Mouse (Mus musculus): ENCODE measurements around the gene Gpam. TPM values are rescaled to one million over a fixed set of nuclear protein-coding genes. Genes with fewer than 3 reads are reported as not detected.

The Gpam gene
- total RNA-seq, 2 experiments from 2014 or later, result 40.9 to 44.5 TPM

GRCm38 (mm10) chr19:55114825-55115395 lies 12.1 kb downstream of the Gpam start:
- no peak overlapping the region for H3K4me3 ChIP-seq
- no peak for TF ChIP-seq CTCF (conservative IDR thresholded peaks at IDR 0.05)
- no peak for DNase-seq (ENCODE audit: low spot score in 2 of 2)
- H3K27ac ChIP-seq, result no peak overlapping the region

DNA sequence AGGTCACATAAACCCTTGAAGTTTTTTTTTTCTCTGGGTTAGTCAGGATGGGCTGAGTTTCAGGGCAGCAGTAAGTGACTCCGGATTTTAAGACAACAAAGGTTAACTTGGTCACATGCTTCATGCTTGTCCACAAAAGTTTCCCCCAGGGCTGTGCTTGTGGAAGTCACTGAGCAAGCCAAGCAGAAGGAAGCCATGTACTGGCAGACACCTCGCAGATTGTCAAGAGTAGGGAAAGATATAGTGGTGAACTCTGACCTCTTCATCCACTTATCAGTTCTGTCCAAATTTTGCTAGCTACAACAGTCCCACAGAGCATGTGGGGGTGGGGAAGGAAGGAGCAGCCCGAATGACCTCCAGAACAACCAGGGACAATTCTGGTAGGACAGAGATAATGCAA lies 19.1 kb downstream of the Gpam start:
- H3K27ac ChIP-seq, result no peak overlapping the region
- no peak for TF ChIP-seq CTCF (conservative IDR thresholded peaks at IDR 0.05)
- no peak for DNase-seq (ENCODE audit: low spot score in 2 of 2)
- H3K4me3 ChIP-seq, result no peak overlapping the region

DNA sequence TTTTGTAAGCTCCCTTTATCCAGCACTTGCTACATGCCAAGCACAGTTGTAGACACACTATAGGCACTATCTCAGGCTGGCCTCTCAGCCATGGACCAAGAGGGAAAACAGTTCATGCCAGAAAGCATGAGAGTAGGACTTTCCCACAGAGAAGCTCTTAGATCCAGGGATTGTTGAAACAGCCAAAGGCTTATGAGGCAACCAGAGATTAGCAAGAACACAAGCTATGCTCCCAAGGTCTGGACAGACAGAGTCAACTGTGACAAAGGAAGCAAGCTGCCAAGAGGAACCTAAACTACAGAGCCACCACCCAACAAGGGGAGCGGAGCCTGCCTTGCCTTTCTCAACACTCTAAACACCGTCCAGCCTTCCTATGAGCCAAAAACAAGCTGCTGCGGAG lies 21.1 kb downstream of the Gpam start:
- no peak for TF ChIP-seq CTCF (conservative IDR thresholded peaks at IDR 0.05)
- Histone ChIP-seq H3K27ac (no peak overlapping the region), H3K4me3 (no peak overlapping the region)
- no peak for DNase-seq (ENCODE audit: low spot score in 2 of 2)

DNA sequence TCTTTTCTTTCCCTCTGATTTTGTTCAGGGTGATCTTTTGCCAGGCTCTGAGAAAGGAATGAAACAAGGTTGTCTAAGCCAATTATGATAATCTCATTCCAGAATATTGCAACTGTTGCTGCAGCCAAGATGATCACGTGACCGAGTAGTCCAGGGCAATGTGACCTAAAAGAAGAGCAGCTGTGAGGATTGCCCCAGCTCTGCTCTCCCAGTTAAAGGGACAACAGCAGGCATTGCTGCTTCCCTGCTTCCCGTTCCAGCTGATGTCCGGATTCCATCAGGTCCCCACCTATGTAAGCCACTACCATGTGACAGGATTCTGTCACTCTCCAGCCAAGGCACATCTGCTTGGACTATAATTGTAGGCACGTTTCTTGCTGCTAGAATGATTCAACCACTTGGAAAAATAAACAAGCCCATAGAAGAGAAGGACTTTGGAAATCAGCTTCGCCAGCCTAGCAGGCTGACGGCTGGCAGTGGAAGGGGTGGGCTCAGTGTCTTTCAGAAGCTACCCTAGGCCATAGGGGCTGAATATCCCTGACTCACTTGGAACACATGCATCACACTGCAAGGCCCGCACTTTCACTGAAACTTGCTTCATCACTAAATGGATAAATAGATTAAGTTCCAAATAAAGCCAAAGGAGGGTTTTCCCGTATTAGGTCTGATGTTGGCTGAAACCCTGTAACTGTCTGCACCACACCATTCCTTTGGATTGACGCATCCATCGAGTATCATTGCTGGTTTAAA lies 23.8 kb downstream of the Gpam start:
- no peak for TF ChIP-seq CTCF (conservative IDR thresholded peaks at IDR 0.05)
- DNase-seq (ENCODE audit: low spot score in 2 of 2), result peak in 1 of 2 experiments; percentile 62
- Histone ChIP-seq H3K4me3 (peak overlapping the region; percentile 96), H3K27ac (peak overlapping the region; percentile 96)

- no peak for DNase-seq (ENCODE audit: low spot score in 2 of 2)
- Histone ChIP-seq H3K27ac (peak overlapping the region; percentile 96), H3K4me3 (peak overlapping the region; percentile 96)
- no peak for TF ChIP-seq CTCF (conservative IDR thresholded peaks at IDR 0.05)
Observed at GRCm38 (mm10) chr19:55101659-55102058, 25.4 kb downstream of the Gpam start.

DNA sequence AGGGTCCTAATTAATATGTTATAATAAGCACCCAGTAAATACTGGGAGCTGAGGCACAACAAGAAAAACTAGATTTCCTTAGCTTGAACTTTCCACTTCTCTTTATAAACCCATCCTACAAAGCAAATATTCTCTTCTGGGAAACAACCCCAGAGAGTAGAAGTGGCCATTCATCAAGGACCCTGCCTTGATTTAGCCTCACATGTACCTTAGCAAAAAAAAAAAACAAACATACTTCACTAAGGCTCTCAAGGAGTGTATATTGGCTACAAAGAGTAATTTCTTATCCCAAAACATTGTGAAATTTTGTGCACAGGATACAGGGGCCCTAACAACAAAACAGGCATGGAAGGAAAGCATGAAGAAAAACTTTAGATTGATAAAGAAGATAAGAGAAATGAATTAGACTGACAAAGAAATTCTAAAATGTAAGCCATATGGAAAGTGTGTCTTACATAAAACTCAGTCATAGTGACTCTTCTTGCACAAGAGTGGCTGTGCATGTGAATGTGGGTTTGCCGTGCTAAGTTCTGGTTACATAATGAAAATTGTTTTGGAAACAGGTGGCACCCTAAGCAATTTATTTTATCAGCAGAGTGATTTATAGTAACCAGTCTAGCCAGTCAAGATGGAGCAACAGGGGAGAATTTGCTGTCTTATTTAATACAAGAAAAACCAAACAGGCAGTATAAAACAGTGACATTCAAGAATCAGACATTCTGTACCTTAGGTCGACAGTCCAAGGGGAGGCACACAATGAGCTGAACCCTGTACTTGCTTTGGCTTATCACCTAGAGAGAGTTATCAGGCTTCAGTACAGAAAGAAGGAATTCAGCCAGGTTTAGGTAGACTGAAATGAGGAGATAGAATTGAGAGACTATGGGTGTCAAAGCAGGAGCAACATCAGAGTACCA lies 26.6 kb downstream of the Gpam start:
- no peak for DNase-seq (ENCODE audit: low spot score in 2 of 2)
- peak overlapping the region; percentile 96 for H3K27ac ChIP-seq
- peak overlapping the region; percentile 96 for H3K4me3 ChIP-seq
- TF ChIP-seq CTCF (conservative IDR thresholded peaks at IDR 0.05), result no peak

DNA sequence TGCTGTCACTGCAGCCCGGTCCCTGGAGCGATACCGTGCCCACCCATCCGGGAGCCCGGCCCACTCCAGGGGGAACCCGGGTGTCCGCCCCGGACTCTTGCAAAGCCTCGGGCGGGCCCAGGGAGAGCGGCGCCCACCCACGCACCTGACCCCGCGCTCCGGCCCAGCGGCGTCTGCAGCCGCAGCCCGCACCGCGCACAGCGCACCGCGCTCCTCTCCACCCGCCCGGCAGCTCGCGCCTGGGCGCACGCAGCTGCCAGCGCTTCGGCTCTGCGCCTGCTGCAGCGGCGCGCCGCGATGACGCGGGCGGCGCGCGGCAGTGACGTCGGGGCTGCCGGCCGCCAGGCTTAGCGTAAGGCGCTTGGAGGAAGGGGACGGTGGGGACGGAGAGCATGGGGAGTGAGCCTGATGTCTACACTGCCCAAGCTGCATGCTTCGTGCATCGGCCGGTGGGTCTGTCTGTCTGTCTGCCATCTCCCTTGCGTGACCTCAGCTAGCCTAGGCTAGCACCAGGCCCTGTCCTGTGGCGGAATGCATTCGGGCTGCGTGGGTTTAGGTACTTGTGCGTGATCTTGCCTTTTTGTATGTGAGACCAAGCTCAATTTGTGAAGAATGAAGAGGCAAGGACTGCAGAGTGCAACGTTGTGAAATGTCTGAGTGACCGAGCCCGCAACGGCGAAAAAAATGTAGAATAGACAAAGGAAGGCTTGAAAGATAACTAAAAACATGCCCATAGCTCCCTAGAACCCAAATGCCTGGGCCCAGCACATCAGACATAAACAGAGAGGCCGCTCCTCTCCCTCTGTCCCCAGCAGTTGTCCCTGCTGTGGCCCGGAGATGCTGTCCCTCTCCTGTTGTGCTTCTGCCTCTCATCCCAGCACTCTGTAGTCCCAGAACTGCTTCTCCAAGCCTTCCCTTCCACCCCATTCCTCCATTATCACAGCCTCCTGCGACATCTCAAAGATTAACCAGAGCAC lies 27.6 kb downstream of the Gpam start:
- Histone ChIP-seq H3K27ac (peak overlapping the region; percentile 96), H3K4me3 (peak overlapping the region; percentile 96)
- peak; percentile 78 to 83 for DNase-seq (ENCODE audit: low spot score in 2 of 2)
- TF ChIP-seq CTCF (conservative IDR thresholded peaks at IDR 0.05), result no peak

- H3K27ac ChIP-seq, result peak overlapping the region; percentile 96
- peak; percentile 30 to 33 for DNase-seq (ENCODE audit: low spot score in 2 of 2)
- no peak for TF ChIP-seq CTCF (conservative IDR thresholded peaks at IDR 0.05)
- H3K4me3 ChIP-seq, result peak overlapping the region; percentile 96
Observed at GRCm38 (mm10) chr19:55098409-55099183, 28.4 kb downstream of the Gpam start.

DNA sequence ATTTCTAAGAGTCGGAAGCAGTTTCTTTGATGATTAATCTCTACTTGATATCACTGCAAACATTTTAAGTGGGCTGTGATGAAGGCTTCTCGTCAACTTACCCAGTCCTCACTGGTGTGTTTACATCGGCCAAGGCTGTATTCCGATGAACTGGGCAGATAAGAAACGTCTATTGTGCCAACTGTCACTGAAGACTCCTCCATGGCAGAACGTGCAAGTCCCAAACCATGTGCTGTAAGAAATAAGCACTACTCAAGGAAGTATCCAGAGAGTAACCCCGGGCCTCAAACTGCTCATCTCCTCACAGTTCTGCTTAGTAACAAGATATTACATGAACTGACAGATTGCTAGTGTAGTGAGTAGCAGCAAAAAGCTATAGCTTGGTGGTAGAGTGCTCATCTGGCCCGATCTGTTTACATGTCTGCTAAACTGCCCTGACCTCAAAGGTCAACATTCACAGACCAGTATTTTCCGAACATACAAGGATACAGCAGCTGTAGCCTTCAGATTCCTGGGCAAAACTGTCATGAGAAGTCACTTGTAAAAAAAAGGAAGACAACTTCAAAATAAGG lies 29.6 kb downstream of the Gpam start:
- DNase-seq (ENCODE audit: low spot score in 2 of 2), result no peak
- TF ChIP-seq CTCF (conservative IDR thresholded peaks at IDR 0.05), result no peak
- peak overlapping the region; percentile 96; the same call in 1 of the 2 replicates for H3K4me3 ChIP-seq
- peak overlapping the region; percentile 28; the same call in 1 of the 2 replicates for H3K27ac ChIP-seq

DNA sequence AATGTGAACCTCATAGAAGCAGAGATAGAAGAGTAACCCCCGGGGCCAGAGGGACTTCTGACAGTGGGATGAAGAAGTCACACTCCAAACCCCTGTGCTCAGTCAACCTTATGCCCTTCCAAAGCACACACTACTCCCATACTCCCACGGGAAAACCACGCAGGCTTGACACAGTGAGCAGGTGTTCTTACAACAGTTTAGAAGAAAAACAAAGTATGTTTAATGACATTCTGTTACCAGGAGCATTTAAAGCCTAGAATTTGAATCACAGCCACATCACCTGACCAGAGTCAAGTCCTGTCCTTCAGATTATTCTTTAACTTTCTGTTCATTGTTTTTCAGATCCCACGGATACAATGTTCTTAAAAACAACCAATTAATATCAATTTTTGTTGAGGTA lies 30.4 kb downstream of the Gpam start:
- H3K27ac ChIP-seq, result no peak overlapping the region
- no peak for TF ChIP-seq CTCF (conservative IDR thresholded peaks at IDR 0.05)
- no peak overlapping the region for H3K4me3 ChIP-seq
- DNase-seq (ENCODE audit: low spot score in 2 of 2), result no peak

DNA sequence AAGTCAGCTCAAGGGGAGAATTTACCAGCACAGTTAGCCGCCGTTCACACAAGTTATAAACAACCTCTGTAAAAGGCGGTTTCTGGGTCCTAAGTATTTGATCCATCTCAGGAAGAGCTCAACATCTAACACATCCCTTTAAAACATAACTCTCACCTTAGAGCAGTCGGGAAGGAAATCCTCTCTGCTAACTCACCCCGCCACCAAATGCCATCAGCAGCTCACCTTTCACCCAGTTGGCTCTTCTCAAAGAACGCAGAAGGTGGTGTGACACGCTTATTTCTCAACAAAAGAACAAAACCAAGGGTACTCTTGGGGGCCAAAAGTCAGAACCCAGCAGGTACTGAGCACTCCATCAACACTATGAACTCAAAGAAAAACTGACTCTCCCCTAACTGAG lies 31.5 kb downstream of the Gpam start:
- Histone ChIP-seq H3K27ac (peak overlapping the region; percentile 5; the same call in 1 of the 2 replicates), H3K4me3 (no peak overlapping the region)
- no peak for TF ChIP-seq CTCF (conservative IDR thresholded peaks at IDR 0.05)
- DNase-seq (ENCODE audit: low spot score in 2 of 2), result no peak

All from layer of hippocampus, adult 2 months (tissue).